Mouse (Mus musculus) liver, postnatal 0 days (tissue): ENCODE data around the gene Hist1h2ba.

Source experiments
- CTCF ChIP-seq: sonication (generic); IDR thresholded peaks from 2 replicates; pipeline ENCODE4 v1.5.1; 2016; ENCODE audit warnings: antibody characterized with exemption, low read depth
- EP300 ChIP-seq: IDR thresholded peaks from 2 replicates; pipeline ENCODE4 v1.6.1; 2016; ENCODE audit warnings: antibody characterized with exemption, low read depth, mild to moderate bottlenecking

DNA sequence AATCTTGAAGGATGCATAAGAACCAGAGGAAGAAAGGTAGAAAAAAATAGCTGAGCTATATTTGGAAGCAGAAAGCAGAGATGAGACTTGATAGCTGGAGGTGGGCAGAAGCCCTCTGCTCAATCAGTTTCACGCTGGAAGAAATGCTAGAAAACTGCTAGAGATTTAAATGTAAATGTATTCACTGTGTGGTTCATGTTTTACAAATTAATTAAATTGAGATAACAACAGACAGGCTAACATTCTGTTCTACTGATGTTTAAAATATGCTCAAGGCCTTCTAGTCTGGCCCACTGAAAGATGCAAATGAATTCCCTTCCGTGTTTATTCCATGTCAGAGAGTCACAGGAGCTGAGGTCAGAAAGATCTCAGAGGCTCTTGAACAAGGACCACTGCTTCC, 37.9 kb upstream of the Hist1h2ba start:
- no peak for TF ChIP-seq CTCF
- TF ChIP-seq EP300: no peak
